Mouse (Mus musculus) CH12.LX (cell line): ENCODE results near the gene Tmc8.

ENCODE experiments used
- CTCF ChIP-seq, 2 experiments: IDR thresholded peaks in 1 of 2; conservative IDR thresholded peaks in 1 of 2; 2 replicates each; pipeline ENCODE4 v1.5.1; 2011 to 2012; ENCODE audit warnings: low read depth in 2 of 2, low read length in 2 of 2, improper control_type of control experiment in 1 of 2, inconsistent platforms in 1 of 2, mild to moderate bottlenecking in 1 of 2, moderate library complexity in 1 of 2
- E2F4 ChIP-seq: IDR thresholded peaks from 2 replicates; pipeline ENCODE4 v1.6.1; 2011; ENCODE audit warnings: low read depth, low read length, improper control_type of control experiment; ENCODE audit not compliant: insufficient replicate concordance
- EP300 ChIP-seq: IDR thresholded peaks from 2 replicates; pipeline ENCODE4 v1.6.1; 2011; ENCODE audit warnings: low read length, improper control_type of control experiment
- HCFC1 ChIP-seq: IDR thresholded peaks from 2 replicates; pipeline ENCODE4 v1.6.1; 2012; ENCODE audit warnings: low read depth, mild to moderate bottlenecking, inconsistent platforms, low read length, improper control_type of control experiment
- NELFE ChIP-seq: IDR thresholded peaks from 2 replicates; pipeline ENCODE4 v1.6.1; 2011; ENCODE audit warnings: low read depth, low read length, improper control_type of control experiment
- POLR2A ChIP-seq: IDR thresholded peaks from 2 replicates; pipeline ENCODE4 v1.6.1; 2011; ENCODE audit warnings: low read depth, mild to moderate bottlenecking, improper control_type of control experiment, low read length
- POLR2AphosphoS2 ChIP-seq: IDR thresholded peaks from 2 replicates; pipeline ENCODE4 v1.6.1; 2011; ENCODE audit warnings: low read depth, low read length, improper control_type of control experiment
- SIN3A ChIP-seq: IDR thresholded peaks from 2 replicates; pipeline ENCODE4 v1.6.1; 2012; ENCODE audit warnings: low read length, improper control_type of control experiment, inconsistent platforms
- TCF12 ChIP-seq: IDR thresholded peaks from 2 replicates; pipeline ENCODE4 v1.6.1; 2014; ENCODE audit warnings: low read depth, mild to moderate bottlenecking, inconsistent platforms, low read length, improper control_type of control experiment
- ZMIZ1 ChIP-seq: IDR thresholded peaks from 2 replicates; pipeline ENCODE4 v1.6.1; 2012; ENCODE audit warnings: low read depth, mild to moderate bottlenecking, inconsistent platforms, low read length, improper control_type of control experiment

DNA sequence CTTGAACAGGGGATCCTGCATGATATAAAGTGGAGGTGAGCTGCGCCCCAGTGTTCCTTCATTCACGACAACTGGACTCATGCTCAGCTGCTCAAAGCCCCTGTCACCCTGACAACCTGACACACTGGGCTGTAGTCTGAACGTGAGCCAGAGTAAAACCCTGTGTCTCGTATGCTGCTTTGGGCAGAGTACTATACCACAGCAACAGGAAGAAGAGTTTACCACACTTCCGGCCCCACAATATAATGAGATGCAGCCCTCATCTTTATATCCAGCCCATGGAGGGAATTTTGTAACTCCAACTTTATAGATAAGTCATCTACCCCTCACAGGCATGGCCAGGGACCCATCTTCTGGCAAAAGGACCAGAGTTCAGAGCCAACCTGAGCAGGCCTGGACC is 4.8 kb upstream of the Tmc8 start:
- TF ChIP-seq CTCF (conservative IDR thresholded peaks at IDR 0.05 in 1 of 2, IDR thresholded peaks at IDR 0.05 in 1 of 2; ENCODE audit: low read depth in 2 of 2, low read length in 2 of 2) (no peak), POLR2A (no peak), POLR2AphosphoS2 (no peak), HCFC1 (no peak), NELFE (no peak), SIN3A (no peak), E2F4 (no peak), TCF12 (no peak), EP300 (no peak), ZMIZ1 (no peak)
